Mouse (Mus musculus): ENCODE measurements at regions not wholly inside any gene's neighbourhood (a gene's known extent, or its start where the extent isn't known, plus 50 kb on each side); places are given as distances from the start of the nearest gene placed in this dataset.

DNA sequence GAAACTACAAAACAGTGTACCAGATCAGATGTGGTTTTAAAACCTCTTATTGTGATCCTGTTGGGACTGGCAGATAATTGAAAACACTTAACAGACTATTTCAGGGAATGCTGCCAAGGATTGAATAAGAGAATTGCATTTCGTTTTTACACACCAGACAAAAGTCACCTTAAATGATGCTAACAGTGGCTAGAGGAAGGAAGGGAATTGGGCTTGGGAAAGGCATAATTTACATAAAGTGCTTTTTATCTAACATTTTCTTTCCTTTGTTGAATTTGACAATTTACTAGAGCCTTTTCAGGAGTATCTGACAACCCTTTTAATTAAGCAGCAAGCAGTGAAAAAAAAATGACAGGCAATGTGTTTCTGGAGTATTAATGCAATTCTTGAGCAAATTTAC lies 250.9 kb downstream of the Hdgfl1 start:
- TF ChIP-seq POLR2A (IDR thresholded peaks at IDR 0.05; ENCODE audit: control insufficient read depth in 1 of 2, insufficient read depth in 1 of 2, low read depth in 1 of 2, low read length in 2 of 2, poor library complexity in 1 of 2) (no peak), EP300 (IDR thresholded peaks at IDR 0.05; ENCODE audit: low read depth in 1 of 2, low read length in 2 of 2) (no peak)

All from MEL (cell line).